Mouse (Mus musculus): ENCODE data around the gene Dkkl1. TPM values are rescaled to one million over a fixed set of nuclear protein-coding genes. Genes with fewer than 3 reads are reported as not detected.

Gene Dkkl1
- polyA plus RNA-seq, 1 experiment = 7.5 TPM

DNA sequence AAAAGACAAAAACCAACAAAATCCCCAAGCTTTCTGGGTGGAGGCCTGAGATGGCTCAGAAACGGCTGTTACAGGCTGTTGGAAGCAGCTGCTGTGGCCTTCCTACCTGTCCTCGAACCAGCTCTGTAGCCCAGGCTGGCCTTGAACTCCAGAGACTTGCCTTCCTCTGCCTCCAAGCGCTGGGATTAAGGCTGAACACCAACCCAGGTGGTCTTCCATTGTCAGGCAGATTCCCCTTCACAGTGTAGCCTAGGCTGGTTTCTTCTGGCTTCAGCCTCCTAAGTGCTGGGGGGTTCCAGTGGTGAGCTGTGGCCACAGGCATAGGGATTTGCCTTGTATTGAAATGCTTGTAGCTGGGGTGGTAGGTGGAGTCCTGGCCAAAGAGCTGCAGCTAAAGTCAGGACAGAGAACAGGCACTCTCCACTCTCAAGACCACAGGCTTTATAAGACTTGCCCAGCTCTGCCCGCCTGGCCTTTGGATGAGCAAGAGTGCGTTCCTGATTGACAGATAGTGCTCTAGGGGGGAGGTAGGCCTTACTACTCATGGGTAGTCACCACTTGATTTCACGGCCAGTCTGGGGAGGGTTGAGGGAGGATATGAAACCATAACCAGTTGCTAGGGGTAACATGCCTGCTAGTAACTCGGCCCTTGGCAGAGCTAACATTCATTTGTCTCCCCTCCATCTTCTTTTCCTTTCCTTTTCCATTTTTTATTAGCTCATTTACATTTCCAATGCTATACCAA is 17.7 kb upstream of the Dkkl1 start:
- DNase-seq (ENCODE audit: low spot score) = no peak

GRCm38 (mm10) chr7:45229046-45229445 is 17.1 kb upstream of the Dkkl1 start:
- no peak for DNase-seq (ENCODE audit: low spot score)

DNA sequence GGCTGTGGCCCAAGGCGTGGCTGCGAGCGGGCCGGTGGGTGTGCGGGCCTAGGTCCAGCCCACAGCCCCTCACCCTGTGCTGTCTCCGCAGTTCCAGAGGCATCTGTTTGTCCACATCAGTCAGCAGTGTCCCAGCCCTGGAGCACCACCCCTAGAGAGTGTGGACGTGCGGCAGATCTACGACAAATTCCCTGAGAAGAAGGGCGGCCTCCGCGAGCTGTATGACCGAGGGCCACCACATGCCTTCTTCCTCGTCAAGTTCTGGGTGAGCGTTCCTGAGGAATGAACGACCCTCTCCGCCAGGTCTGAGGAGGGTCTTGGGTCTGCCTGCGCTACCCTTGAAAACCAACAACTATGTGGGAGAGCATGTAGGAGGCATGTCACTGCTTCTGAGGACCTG is 16.6 kb upstream of the Dkkl1 start:
- no peak for DNase-seq (ENCODE audit: low spot score)

GRCm38 (mm10) chr7:45226421-45226820 is 14.5 kb upstream of the Dkkl1 start:
- no peak for DNase-seq (ENCODE audit: low spot score)

GRCm38 (mm10) chr7:45224826-45225225 is 12.9 kb upstream of the Dkkl1 start:
- no peak for DNase-seq (ENCODE audit: low spot score)

DNA sequence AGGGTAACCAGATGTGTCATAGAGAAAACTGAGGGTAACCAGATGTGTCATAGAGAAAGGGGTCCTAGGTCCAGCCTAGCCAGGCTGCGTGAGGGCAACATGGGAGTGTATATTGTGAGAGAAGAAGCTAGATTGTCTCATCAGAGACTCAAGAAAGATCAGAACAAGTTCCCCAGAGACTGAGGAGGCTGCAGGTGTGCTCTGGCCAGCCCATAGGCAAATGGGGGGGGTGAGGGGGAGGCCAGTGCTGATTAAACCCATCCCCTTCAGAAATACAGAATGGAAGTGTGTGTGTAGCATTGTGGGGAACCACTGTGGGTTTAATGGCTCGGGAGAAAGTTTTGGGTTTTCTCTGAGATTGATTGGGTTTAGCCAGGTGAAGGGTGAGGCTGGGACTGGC is 9.7 kb upstream of the Dkkl1 start:
- DNase-seq (ENCODE audit: low spot score) = no peak

GRCm38 (mm10) chr7:45216442-45217183 is 4.7 kb upstream of the Dkkl1 start:
- no peak for DNase-seq (ENCODE audit: low spot score)

GRCm38 (mm10) chr7:45215673-45216441 is 3.9 kb upstream of the Dkkl1 start, which contains the start of gene Tead2:
Tead2 (plus strand) TSS chr7:45215753.
- DNase-seq (ENCODE audit: low spot score) = no peak

DNA sequence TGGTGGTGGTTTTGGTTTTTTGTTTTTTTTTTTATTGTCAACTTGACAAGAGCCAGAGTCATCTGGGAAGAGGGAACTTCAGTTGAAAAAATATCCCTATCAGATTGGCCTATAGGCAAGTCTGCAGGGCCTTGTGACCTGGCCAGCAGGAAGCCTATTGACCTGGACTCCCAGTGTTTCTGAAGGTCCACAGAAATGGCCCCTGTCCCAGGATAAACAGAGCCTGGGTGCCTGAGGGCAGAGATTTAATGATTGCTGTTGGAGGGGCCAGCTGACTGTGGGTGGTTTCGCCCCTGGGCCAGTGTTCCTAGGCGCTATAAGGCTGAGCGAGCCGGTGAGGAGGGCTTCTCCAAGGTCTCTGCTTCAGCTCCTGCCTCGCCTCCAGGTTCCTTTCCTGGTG is 1.8 kb upstream of the Dkkl1 start:
- no peak for DNase-seq (ENCODE audit: low spot score)

- DNase-seq (ENCODE audit: low spot score) = no peak
Observed at GRCm38 (mm10) chr7:45212356-45212755, 409 bp upstream of the Dkkl1 start.

DNA sequence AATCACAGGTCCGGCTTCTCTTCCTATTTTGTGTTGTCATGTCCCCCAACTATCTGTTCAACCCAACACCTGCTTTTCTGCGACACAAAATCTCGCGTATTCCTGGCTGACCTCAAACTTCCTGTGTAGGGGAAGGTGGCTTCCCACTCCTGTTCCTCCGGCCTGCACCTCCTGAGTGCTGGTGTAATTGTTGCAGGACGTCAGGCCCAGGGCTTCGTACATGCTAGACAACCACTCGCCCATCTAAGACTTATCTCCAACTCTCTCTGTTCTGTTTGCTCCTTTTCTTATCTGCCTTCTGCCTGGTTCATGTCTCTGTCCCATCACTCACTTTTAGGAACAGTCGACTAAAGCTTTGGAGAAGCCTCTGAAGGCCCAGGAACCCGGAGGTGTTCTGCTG is 877 bp downstream of the Dkkl1 start:
- no peak for DNase-seq (ENCODE audit: low spot score)

GRCm38 (mm10) chr7:45208260-45208659 is 3.7 kb downstream of the Dkkl1 start:
- DNase-seq (ENCODE audit: low spot score) = no peak

DNA sequence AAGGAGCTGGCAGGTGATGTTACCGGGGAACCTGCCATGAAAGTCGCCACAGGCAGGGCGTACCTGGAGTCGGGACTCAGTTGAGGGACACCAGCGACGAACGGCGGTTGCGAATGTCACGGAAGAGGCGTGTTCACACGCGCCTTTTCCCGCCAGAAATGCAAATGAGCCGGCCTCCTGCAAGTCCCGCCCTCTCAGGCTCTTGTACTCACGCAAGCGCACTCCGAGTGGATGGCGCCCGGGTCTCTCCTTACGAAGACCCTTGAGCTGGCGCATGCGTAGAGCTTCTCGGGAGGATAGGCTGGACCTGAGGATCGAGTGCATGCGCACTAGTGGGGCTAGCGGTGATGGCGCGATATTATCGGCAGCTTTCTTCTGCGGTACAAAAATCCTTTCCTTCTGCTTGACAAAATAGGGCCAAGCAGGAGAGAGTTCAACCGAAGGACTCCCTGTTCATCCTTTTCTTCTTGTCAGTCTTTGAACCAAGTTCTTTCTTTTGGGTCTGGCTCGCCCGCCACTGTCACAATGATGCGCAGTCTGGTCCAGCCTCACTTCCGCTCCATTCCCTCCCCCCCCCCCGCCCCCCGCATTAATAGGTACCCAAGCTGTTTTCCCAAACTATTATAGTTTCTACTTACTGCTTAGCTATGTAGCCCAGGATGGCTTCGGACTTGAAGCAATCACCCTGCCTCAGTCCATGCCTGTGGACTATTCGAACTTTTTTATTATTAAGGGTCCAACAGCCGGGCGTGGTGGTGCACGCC is 7.4 kb downstream of the Dkkl1 start, which contains the start of gene Ccdc155:
Ccdc155 (minus strand) TSS at position 513 of the 764 bp plus-strand sequence.
- DNase-seq (ENCODE audit: low spot score) = peak; percentile 53

DNA sequence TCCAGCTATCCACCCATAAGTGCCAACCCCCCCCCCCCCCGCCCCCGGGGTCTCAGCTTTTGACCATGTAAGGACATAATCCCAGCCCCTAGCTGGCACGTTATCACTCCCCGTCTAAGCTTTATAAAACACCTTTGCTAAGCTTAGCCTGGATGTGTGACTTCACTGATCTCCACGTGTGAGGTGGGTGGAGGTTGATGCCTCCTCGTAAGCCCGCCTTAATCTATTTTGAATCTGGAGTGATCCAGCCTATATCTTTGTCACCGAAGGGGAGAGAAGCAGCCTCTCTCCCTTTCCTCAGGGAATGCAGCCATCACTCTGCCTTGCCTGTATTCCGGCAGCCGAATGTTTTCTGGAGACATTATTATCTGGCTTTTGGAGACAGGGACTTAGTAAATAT is 9.3 kb downstream of the Dkkl1 start:
- DNase-seq (ENCODE audit: low spot score) = no peak

DNA sequence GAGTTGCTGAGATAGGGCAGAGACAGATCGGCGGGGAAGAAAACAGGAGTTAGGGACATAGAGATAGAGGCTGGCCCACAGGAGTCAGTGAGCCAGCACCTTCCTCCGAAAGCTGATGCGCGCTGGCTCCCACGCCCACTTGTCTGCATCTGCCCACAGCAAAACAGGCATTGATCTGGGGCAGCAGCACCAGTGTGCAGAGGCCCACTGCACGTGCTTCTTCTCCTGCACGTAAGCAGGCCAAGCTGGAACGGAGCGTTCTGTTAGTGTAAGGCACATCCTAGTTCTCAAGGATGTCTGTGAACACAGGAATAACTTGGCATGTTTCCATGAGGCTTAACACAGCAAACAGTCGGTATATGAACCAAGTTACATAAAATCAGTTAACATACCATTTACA is 13.0 kb downstream of the Dkkl1 start:
- no peak for DNase-seq (ENCODE audit: low spot score)

- DNase-seq (ENCODE audit: low spot score) = no peak
Observed at GRCm38 (mm10) chr7:45198435-45198834, 13.5 kb downstream of the Dkkl1 start.

GRCm38 (mm10) chr7:45196994-45197393 is 15.0 kb downstream of the Dkkl1 start:
- DNase-seq (ENCODE audit: low spot score) = no peak

- DNase-seq (ENCODE audit: low spot score) = no peak
Observed at GRCm38 (mm10) chr7:45196176-45196535, 15.8 kb downstream of the Dkkl1 start.

- DNase-seq (ENCODE audit: low spot score) = no peak
Observed at GRCm38 (mm10) chr7:45195341-45196175, 16.4 kb downstream of the Dkkl1 start.

DNA sequence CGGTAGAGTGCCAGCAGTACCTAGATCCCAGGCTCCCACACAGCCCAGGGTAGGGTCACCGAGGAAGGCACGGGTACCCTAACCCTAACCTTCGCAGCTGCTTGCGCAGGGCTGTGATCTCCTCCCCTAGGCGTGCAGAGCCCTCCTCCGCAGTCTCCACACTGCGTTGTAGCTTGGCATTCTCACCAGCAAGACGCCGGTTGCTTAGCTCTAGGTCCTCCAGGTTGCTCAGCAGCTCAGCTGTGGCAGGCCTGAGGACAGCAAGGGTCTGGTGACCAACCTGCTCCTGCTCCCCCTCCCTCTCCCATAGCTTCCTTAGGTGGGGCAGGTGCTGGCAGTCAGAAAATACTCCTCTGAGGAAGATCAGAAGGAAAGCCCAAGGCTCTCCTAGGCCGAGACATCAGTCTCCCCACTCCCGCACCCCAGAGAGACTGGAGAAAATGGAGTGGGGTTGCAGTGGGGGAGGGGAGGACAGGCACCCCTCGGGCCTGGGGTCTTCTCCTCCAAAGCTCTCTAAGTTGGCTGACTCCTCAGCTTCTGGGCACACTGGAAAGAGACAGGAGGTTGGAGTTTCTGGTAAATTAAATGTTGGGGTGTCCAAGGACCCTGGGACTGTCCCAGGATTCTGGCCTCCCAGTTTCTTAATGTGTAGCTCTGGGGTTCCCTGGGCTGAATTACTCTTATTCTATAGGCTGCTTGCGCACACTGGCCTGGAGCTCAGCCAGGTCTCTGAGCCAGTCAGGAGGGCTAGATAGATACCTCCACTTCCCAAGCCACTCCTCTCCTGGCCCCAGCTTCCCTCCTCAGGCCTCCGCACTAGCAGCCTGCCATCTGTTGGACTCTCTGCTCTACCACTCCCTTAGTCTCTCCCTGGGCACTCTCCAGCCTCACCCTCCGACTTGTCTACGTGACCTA is 17.8 kb downstream of the Dkkl1 start:
- DNase-seq (ENCODE audit: low spot score) = no peak
